Mouse (Mus musculus): ENCODE measurements at regions not wholly inside any gene's neighbourhood (a gene's known extent, or its start where the extent isn't known, plus 50 kb on each side); places are given as distances from the start of the nearest gene placed in this dataset.
"Not testable (repeated sequence)": the region's sequence is repeated elsewhere in the genome, so short reads cannot be mapped to it uniquely, and the experiment has no call there.

DNA sequence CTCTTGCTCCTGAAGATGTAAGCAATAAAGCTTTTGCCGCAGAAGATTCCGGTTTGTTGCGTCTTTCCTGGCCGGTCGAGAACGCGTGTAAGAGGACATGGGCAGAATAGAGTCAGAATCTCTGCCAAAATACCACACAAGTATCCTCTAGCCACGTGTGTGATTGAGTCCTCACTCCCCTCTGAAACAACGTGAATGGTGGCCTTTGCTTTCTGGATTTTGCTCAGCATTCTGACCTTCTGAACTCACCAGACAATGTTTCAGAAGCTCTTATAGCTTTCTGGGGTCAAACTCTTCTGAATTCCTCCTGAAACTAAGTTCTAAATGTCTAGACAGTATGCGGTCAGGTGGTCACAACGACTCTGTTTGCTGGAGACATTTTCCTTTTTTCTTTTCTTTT lies 202.0 kb upstream of the Btg1 start:
- H3K9me3 ChIP-seq (replicated peaks; ENCODE audit: low read length), result no peaks in the 10 kb centered on the region
- dilution Hi-C loops (cut with MboI; ENCODE audit: extremely low pct_ligation_motif_present, extremely low pct_unique_long_range_greater_than_20kb, low sequenced_read_pairs), result no loop called here

DNA sequence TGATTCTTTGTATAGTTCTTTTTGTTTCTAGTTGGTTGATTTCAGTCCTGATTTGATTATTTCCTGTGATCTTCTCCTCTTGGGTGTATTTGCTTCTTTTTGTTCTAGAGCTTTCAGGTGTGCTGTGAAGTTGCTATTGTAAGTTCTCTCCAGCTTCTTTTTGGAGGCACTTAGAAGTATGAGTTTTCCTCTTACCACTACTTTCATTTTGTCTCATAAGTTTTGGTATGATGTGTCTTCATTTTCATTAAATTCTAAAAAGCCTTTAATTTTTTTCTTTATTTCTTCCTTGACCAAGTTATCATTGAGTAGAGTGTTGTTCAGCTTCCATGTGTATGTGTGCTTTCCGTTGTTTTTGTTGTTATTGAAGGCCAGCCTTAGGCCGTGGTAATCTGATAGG lies 195.3 kb upstream of the Btg1 start:
- H3K36me3 ChIP-seq (replicated peaks in 1 of 2; ENCODE audit: control insufficient read depth in 1 of 2, insufficient read depth in 1 of 2, low read length in 1 of 2); in situ Hi-C loops (cut with MboI; ENCODE audit: low pct_ligation_motif_present, low pct_unique_long_range_greater_than_20kb, low sequenced_read_pairs); H3K79me2 ChIP-seq (replicated peaks; ENCODE audit: control insufficient read depth, extremely low read depth, insufficient read depth, poor library complexity, severe bottlenecking); H3K9ac ChIP-seq (ENCODE audit: insufficient read depth, low read depth); dilution Hi-C loops (cut with MboI; ENCODE audit: extremely low pct_ligation_motif_present, extremely low pct_unique_long_range_greater_than_20kb, low sequenced_read_pairs); H3K4me3 ChIP-seq (replicated peaks in 1 of 3; ENCODE audit: low read depth in 2 of 3, low read length in 2 of 3, poor library complexity in 1 of 3); H3K27me3 ChIP-seq (replicated peaks); H3K27ac ChIP-seq (ENCODE audit: insufficient read depth, low read depth); H3K9me3 ChIP-seq (replicated peaks; ENCODE audit: low read length); DNase-seq (ENCODE audit: extremely low read depth): not testable (repeated sequence)
- Histone ChIP-seq H3K4me1 (ENCODE audit: control insufficient read depth in 1 of 2, insufficient read depth in 2 of 2) (peaks cover 0 to 11% of the 10 kb centered on the region in 2 experiments; a peak in 3 of 4 replicates), H3K4me2 (ENCODE audit: insufficient read depth, low read depth, poor library complexity, severe bottlenecking) (peak overlapping the region; percentile 50; the same call in 1 of the 2 replicates)
- TF ChIP-seq BHLHE40 (IDR thresholded peaks at IDR 0.05; ENCODE audit: low read depth, low read length) (0 out of 2 replicates have a peak, but pooled peaks have one; percentile 16), IRF4 (IDR thresholded peaks at IDR 0.05; ENCODE audit: low read depth, low read length) (peak; percentile 89), JUN (IDR thresholded peaks at IDR 0.05; ENCODE audit: insufficient read depth, low read depth, low read length) (peak; percentile 75), ZNF384 (IDR thresholded peaks at IDR 0.05; ENCODE audit: low read depth, low read length) (peak; percentile 63), JUND (conservative IDR thresholded peaks at IDR 0.05; ENCODE audit: low read depth, low read length) (peak; percentile 89), ETS1 (conservative IDR thresholded peaks at IDR 0.05; ENCODE audit: low read depth, low read length) (0 out of 2 replicates have a peak, but pooled peaks have one; percentile 33), EP300 (IDR thresholded peaks at IDR 0.05; ENCODE audit: low read length) (peak; percentile 87), RCOR1 (conservative IDR thresholded peaks at IDR 0.05; ENCODE audit: low read depth, low read length) (peak; percentile 60; the same call in 1 of the 2 replicates), MEF2A (IDR thresholded peaks at IDR 0.05; ENCODE audit: borderline replicate concordance, low read depth, low read length) (peak; percentile 31; the same call in 1 of the 2 replicates)

More for the DNA sequence above, 202.0 kb upstream of the Btg1 start:
- H3K79me2 ChIP-seq (replicated peaks; ENCODE audit: control insufficient read depth, extremely low read depth, insufficient read depth, poor library complexity, severe bottlenecking), result no peaks in the 10 kb centered on the region
- DNase-seq (ENCODE audit: extremely low read depth), result no peak
- TF ChIP-seq BHLHE40 (IDR thresholded peaks at IDR 0.05; ENCODE audit: low read depth, low read length), result peak; percentile 65
- TF ChIP-seq MXI1 (IDR thresholded peaks at IDR 0.05; ENCODE audit: low read depth, low read length), result peak; percentile 43; the same call in 1 of the 2 replicates
- peak; percentile 61 for TF ChIP-seq MYC (IDR thresholded peaks at IDR 0.05; ENCODE audit: low read depth, low read length)
- no peak for TF ChIP-seq ZC3H11A (IDR thresholded peaks at IDR 0.05; ENCODE audit: low read depth, low read length)
- TF ChIP-seq IRF4 (IDR thresholded peaks at IDR 0.05; ENCODE audit: low read depth, low read length), result peak; percentile 40; the same call in 1 of the 2 replicates
- H3K4me3 ChIP-seq (replicated peaks in 1 of 3; ENCODE audit: low read depth in 2 of 3, low read length in 2 of 3, poor library complexity in 1 of 3), result no peak overlapping the region
- no peak overlapping the region for H3K4me2 ChIP-seq (ENCODE audit: insufficient read depth, low read depth, poor library complexity, severe bottlenecking)
- H3K9ac ChIP-seq (ENCODE audit: insufficient read depth, low read depth), result no peak overlapping the region
- H3K27ac ChIP-seq (ENCODE audit: insufficient read depth, low read depth), result no peak overlapping the region
- no peaks in the 10 kb centered on the region for H3K27me3 ChIP-seq (replicated peaks)
- no peaks in the 10 kb centered on the region for H3K36me3 ChIP-seq (replicated peaks in 1 of 2; ENCODE audit: control insufficient read depth in 1 of 2, insufficient read depth in 1 of 2, low read length in 1 of 2)
- in situ Hi-C loops (cut with MboI; ENCODE audit: low pct_ligation_motif_present, low pct_unique_long_range_greater_than_20kb, low sequenced_read_pairs), result no loop called here
- H3K4me1 ChIP-seq (ENCODE audit: control insufficient read depth in 1 of 2, insufficient read depth in 2 of 2), result peaks cover 0 to 6% of the 10 kb centered on the region in 2 experiments; a peak in 3 of 4 replicates

DNA sequence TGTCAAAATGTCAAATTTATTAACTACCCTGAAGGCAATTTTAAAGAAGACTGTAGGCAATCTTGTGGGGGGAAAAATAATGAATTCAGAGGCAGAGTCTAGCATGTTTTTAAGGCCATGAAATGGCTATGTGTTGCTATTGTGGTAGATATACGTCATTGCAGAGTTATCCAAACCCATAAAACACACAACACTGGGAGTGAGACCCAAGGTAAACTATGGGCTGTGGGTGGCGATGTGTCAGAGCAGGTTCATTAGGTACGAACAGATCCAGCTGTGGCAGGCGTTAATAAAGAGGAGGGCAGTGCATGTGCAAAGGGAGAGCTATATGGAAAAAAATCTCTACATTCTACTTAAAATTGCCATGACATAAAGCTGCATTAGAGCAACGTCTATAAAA lies 189.4 kb upstream of the Btg1 start:
- TF ChIP-seq JUND (conservative IDR thresholded peaks at IDR 0.05; ENCODE audit: low read depth, low read length) (no peak), USF1 (IDR thresholded peaks at IDR 0.05; ENCODE audit: low read depth, low read length) (no peak), ELF1 (IDR thresholded peaks at IDR 0.05; ENCODE audit: low read depth, low read length) (no peak), ZC3H11A (IDR thresholded peaks at IDR 0.05; ENCODE audit: low read depth, low read length) (no peak), CHD1 (IDR thresholded peaks at IDR 0.05; ENCODE audit: low read depth, low read length) (no peak), RAD21 (IDR thresholded peaks at IDR 0.05; ENCODE audit: low read depth, low read length) (no peak), NRF1 (IDR thresholded peaks at IDR 0.05; ENCODE audit: low read depth, low read length) (no peak), SMC3 (IDR thresholded peaks at IDR 0.05; ENCODE audit: low read depth, low read length) (no peak), NELFE (IDR thresholded peaks at IDR 0.05; ENCODE audit: low read depth, low read length) (no peak), IRF4 (IDR thresholded peaks at IDR 0.05; ENCODE audit: low read depth, low read length) (no peak)
- peaks cover 0 to 10% of the 10 kb centered on the region in 2 experiments; a peak in 2 of 4 replicates for H3K4me1 ChIP-seq (ENCODE audit: control insufficient read depth in 1 of 2, insufficient read depth in 2 of 2)
- no peaks in the 10 kb centered on the region for H3K27me3 ChIP-seq (replicated peaks)
- dilution Hi-C loops (cut with MboI; ENCODE audit: extremely low pct_ligation_motif_present, extremely low pct_unique_long_range_greater_than_20kb, low sequenced_read_pairs), result no loop called here
- no peaks in the 10 kb centered on the region for H3K9me3 ChIP-seq (replicated peaks; ENCODE audit: low read length)
- H3K36me3 ChIP-seq (replicated peaks in 1 of 2; ENCODE audit: control insufficient read depth in 1 of 2, insufficient read depth in 1 of 2, low read length in 1 of 2), result no peaks in the 10 kb centered on the region
- H3K9ac ChIP-seq (ENCODE audit: insufficient read depth, low read depth), result no peak overlapping the region
- H3K79me2 ChIP-seq (replicated peaks; ENCODE audit: control insufficient read depth, extremely low read depth, insufficient read depth, poor library complexity, severe bottlenecking), result no peaks in the 10 kb centered on the region
- no peak overlapping the region for H3K4me3 ChIP-seq (replicated peaks in 1 of 3; ENCODE audit: low read depth in 2 of 3, low read length in 2 of 3, poor library complexity in 1 of 3)
- H3K27ac ChIP-seq (ENCODE audit: insufficient read depth, low read depth), result no peak overlapping the region
- H3K4me2 ChIP-seq (ENCODE audit: insufficient read depth, low read depth, poor library complexity, severe bottlenecking), result no peak overlapping the region
- in situ Hi-C loops (cut with MboI; ENCODE audit: low pct_ligation_motif_present, low pct_unique_long_range_greater_than_20kb, low sequenced_read_pairs), result no loop called here
- DNase-seq (ENCODE audit: extremely low read depth), result no peak

All from CH12.LX (cell line).